Mouse (Mus musculus): ENCODE data around the gene Mrs2. TPM values are rescaled to one million over a fixed set of nuclear protein-coding genes. Genes with fewer than 3 reads are reported as not detected.

Mrs2 gene
- polyA plus RNA-seq (2014; fragmentation: Nextera tagmentation; extraction: Ambion mirVana) = 21.3 and 21.8 TPM in 2 replicates

GRCm38 (mm10) chr13:25019793-25020539 lies at the start of gene Mrs2:
Gene Mrs2, minus strand, starts transcription at chr13:25020379.
- ATAC-seq (replicated peaks; ENCODE audit: low FRiP score) (peak; percentile 92), DNase-seq (ENCODE audit: low spot score) (peak; percentile 85)
- peak within 1 kb of the TSS; percentile 77 for H3K27ac ChIP-seq (ENCODE audit: low read depth, low read length)
- H3K4me1 ChIP-seq (replicated peaks; ENCODE audit: control insufficient read depth, insufficient read depth, low read length) = peaks cover 12% of the 10 kb centered on the region; the same call in 1 of the 2 replicates
- no peaks in the 10 kb centered on the region for H3K36me3 ChIP-seq (ENCODE audit: control insufficient read depth, insufficient read depth, low read length)
- under 1% methylated on average over 78 of the region's 84 CpGs for WGBS
- H3K4me3 ChIP-seq (ENCODE audit: low read depth, low read length) = peak within 1 kb of the TSS; percentile 77
- H3K9me3 ChIP-seq (ENCODE audit: control insufficient read depth, low read length) = no peaks in the 10 kb centered on the region
- no peaks in the 10 kb centered on the region for H3K27me3 ChIP-seq (replicated peaks; ENCODE audit: control insufficient read depth, insufficient read depth, low read length)
- H3K9ac ChIP-seq (ENCODE audit: low read depth, low read length) = peak within 1 kb of the TSS; percentile 81
- peak within 1 kb of the TSS; percentile 89 for H3K4me2 ChIP-seq

- H3K4me1 ChIP-seq (replicated peaks; ENCODE audit: control insufficient read depth, insufficient read depth, low read length) = no peaks in the 10 kb centered on the region
- H3K9ac ChIP-seq (ENCODE audit: low read depth, low read length) = no peak overlapping the region
- H3K9me3 ChIP-seq (ENCODE audit: control insufficient read depth, low read length) = no peaks in the 10 kb centered on the region
- DNase-seq (ENCODE audit: low spot score) = no peak
- H3K27ac ChIP-seq (ENCODE audit: low read depth, low read length) = no peak overlapping the region
- 82% methylated on average over 4 of the region's 4 CpGs for WGBS
- no peak overlapping the region for H3K4me2 ChIP-seq
- H3K27me3 ChIP-seq (replicated peaks; ENCODE audit: control insufficient read depth, insufficient read depth, low read length) = no peaks in the 10 kb centered on the region
- ATAC-seq (replicated peaks; ENCODE audit: low FRiP score) = no peak
- no peaks in the 10 kb centered on the region for H3K36me3 ChIP-seq (ENCODE audit: control insufficient read depth, insufficient read depth, low read length)
- no peak overlapping the region for H3K4me3 ChIP-seq (ENCODE audit: low read depth, low read length)
These were observed 49.6 kb upstream of the Mrs2 start for GRCm38 (mm10) chr13:25069765-25070164.

- Histone ChIP-seq H3K4me1 (replicated peaks; ENCODE audit: control insufficient read depth, insufficient read depth, low read length) (no peaks in the 10 kb centered on the region), H3K27me3 (replicated peaks; ENCODE audit: control insufficient read depth, insufficient read depth, low read length) (no peaks in the 10 kb centered on the region), H3K4me3 (ENCODE audit: low read depth, low read length) (no peak overlapping the region), H3K27ac (ENCODE audit: low read depth, low read length) (no peak overlapping the region), H3K9ac (ENCODE audit: low read depth, low read length) (no peak overlapping the region), H3K9me3 (ENCODE audit: control insufficient read depth, low read length) (no peaks in the 10 kb centered on the region), H3K36me3 (ENCODE audit: control insufficient read depth, insufficient read depth, low read length) (no peaks in the 10 kb centered on the region), H3K4me2 (no peak overlapping the region)
- no peak for DNase-seq (ENCODE audit: low spot score)
- ATAC-seq (replicated peaks; ENCODE audit: low FRiP score) = no peak
- WGBS = 80% methylated on average over 4 of the region's 4 CpGs
These were observed 47.0 kb upstream of the Mrs2 start for GRCm38 (mm10) chr13:25067183-25067582.

GRCm38 (mm10) chr13:25066659-25067058 lies 46.5 kb upstream of the Mrs2 start:
- Histone ChIP-seq H3K9me3 (ENCODE audit: control insufficient read depth, low read length) (no peaks in the 10 kb centered on the region), H3K9ac (ENCODE audit: low read depth, low read length) (no peak overlapping the region), H3K27ac (ENCODE audit: low read depth, low read length) (no peak overlapping the region), H3K27me3 (replicated peaks; ENCODE audit: control insufficient read depth, insufficient read depth, low read length) (no peaks in the 10 kb centered on the region), H3K36me3 (ENCODE audit: control insufficient read depth, insufficient read depth, low read length) (no peaks in the 10 kb centered on the region), H3K4me3 (ENCODE audit: low read depth, low read length) (no peak overlapping the region), H3K4me2 (no peak overlapping the region), H3K4me1 (replicated peaks; ENCODE audit: control insufficient read depth, insufficient read depth, low read length) (no peaks in the 10 kb centered on the region)
- no peak for ATAC-seq (replicated peaks; ENCODE audit: low FRiP score)
- DNase-seq (ENCODE audit: low spot score) = no peak
- WGBS = 94% methylated on average over 2 of the region's 2 CpGs

- DNase-seq (ENCODE audit: low spot score) (peak; percentile 45), ATAC-seq (replicated peaks; ENCODE audit: low FRiP score) (no peak)
- no peaks in the 10 kb centered on the region for H3K9me3 ChIP-seq (ENCODE audit: control insufficient read depth, low read length)
- H3K4me1 ChIP-seq (replicated peaks; ENCODE audit: control insufficient read depth, insufficient read depth, low read length) = 0 out of 2 replicates have a peak, but pooled peaks cover 4% of the 10 kb centered on the region
- peak within 1 kb of the TSS; percentile 63 for H3K4me2 ChIP-seq
- H3K27ac ChIP-seq (ENCODE audit: low read depth, low read length) = no peak within 1 kb of the TSS
- H3K36me3 ChIP-seq (ENCODE audit: control insufficient read depth, insufficient read depth, low read length) = no peaks in the 10 kb centered on the region
- H3K27me3 ChIP-seq (replicated peaks; ENCODE audit: control insufficient read depth, insufficient read depth, low read length) = peaks cover 37% of the 10 kb centered on the region
- 7% methylated on average over 63 of the region's 63 CpGs for WGBS
- H3K9ac ChIP-seq (ENCODE audit: low read depth, low read length) = no peak within 1 kb of the TSS; the same call in 1 of the 2 replicates
- peak within 1 kb of the TSS; percentile 51 for H3K4me3 ChIP-seq (ENCODE audit: low read depth, low read length)
These were observed 35.9 kb upstream of the Mrs2 start, which contains the start of gene Dcdc2a for GRCm38 (mm10) chr13:25055873-25056667. Gene Dcdc2a, plus strand, starts transcription at chr13:25056004.

GRCm38 (mm10) chr13:25055111-25055554 lies 35.0 kb upstream of the Mrs2 start:
- ATAC-seq (replicated peaks; ENCODE audit: low FRiP score) = peak; percentile 63
- H3K9ac ChIP-seq (ENCODE audit: low read depth, low read length) = no peak overlapping the region; the same call in 1 of the 2 replicates
- peak overlapping the region; percentile 51 for H3K4me3 ChIP-seq (ENCODE audit: low read depth, low read length)
- peaks cover 37% of the 10 kb centered on the region for H3K27me3 ChIP-seq (replicated peaks; ENCODE audit: control insufficient read depth, insufficient read depth, low read length)
- WGBS = 2% methylated on average over 35 of the region's 35 CpGs
- DNase-seq (ENCODE audit: low spot score) = peak; percentile 55
- no peaks in the 10 kb centered on the region for H3K36me3 ChIP-seq (ENCODE audit: control insufficient read depth, insufficient read depth, low read length)
- no peak overlapping the region for H3K27ac ChIP-seq (ENCODE audit: low read depth, low read length)
- peak overlapping the region; percentile 63 for H3K4me2 ChIP-seq
- H3K9me3 ChIP-seq (ENCODE audit: control insufficient read depth, low read length) = peaks cover under 1% of the 10 kb centered on the region; the same call in 1 of the 2 replicates
- H3K4me1 ChIP-seq (replicated peaks; ENCODE audit: control insufficient read depth, insufficient read depth, low read length) = 0 out of 2 replicates have a peak, but pooled peaks cover 4% of the 10 kb centered on the region

GRCm38 (mm10) chr13:25052671-25053070 lies 32.5 kb upstream of the Mrs2 start:
- Histone ChIP-seq H3K27ac (ENCODE audit: low read depth, low read length) (no peak overlapping the region), H3K36me3 (ENCODE audit: control insufficient read depth, insufficient read depth, low read length) (no peaks in the 10 kb centered on the region), H3K9me3 (ENCODE audit: control insufficient read depth, low read length) (peaks cover 5% of the 10 kb centered on the region), H3K9ac (ENCODE audit: low read depth, low read length) (no peak overlapping the region), H3K4me3 (ENCODE audit: low read depth, low read length) (no peak overlapping the region), H3K27me3 (replicated peaks; ENCODE audit: control insufficient read depth, insufficient read depth, low read length) (peaks cover 37% of the 10 kb centered on the region), H3K4me1 (replicated peaks; ENCODE audit: control insufficient read depth, insufficient read depth, low read length) (0 out of 2 replicates have a peak, but pooled peaks cover 4% of the 10 kb centered on the region), H3K4me2 (no peak overlapping the region)
- WGBS = 87% methylated on average over 5 of the region's 5 CpGs
- no peak for ATAC-seq (replicated peaks; ENCODE audit: low FRiP score)
- DNase-seq (ENCODE audit: low spot score) = no peak

GRCm38 (mm10) chr13:25039488-25039887 lies 19.3 kb upstream of the Mrs2 start:
- H3K27ac ChIP-seq (ENCODE audit: low read depth, low read length) = no peak overlapping the region
- no peaks in the 10 kb centered on the region for H3K36me3 ChIP-seq (ENCODE audit: control insufficient read depth, insufficient read depth, low read length)
- no peak overlapping the region for H3K4me2 ChIP-seq
- H3K4me1 ChIP-seq (replicated peaks; ENCODE audit: control insufficient read depth, insufficient read depth, low read length) = no peaks in the 10 kb centered on the region
- H3K9ac ChIP-seq (ENCODE audit: low read depth, low read length) = no peak overlapping the region
- H3K9me3 ChIP-seq (ENCODE audit: control insufficient read depth, low read length) = no peaks in the 10 kb centered on the region
- no peak overlapping the region for H3K4me3 ChIP-seq (ENCODE audit: low read depth, low read length)
- DNase-seq (ENCODE audit: low spot score) = no peak
- ATAC-seq (replicated peaks; ENCODE audit: low FRiP score) = no peak
- no peaks in the 10 kb centered on the region for H3K27me3 ChIP-seq (replicated peaks; ENCODE audit: control insufficient read depth, insufficient read depth, low read length)
- 65% methylated on average over 2 of the region's 2 CpGs for WGBS

Measured in liver, embryonic 11.5 days (tissue).